Mouse (Mus musculus) c-Kit-positive CD71-positive TER-119-negative erythroid progenitor cells, embryonic 14.5 days (primary cell): ENCODE measurements around the gene Nrbp1.

ENCODE experiments used
- DNase-seq: peaks from one replicate; pipeline ENCODE4 v3.0.0-alpha.2; 2013; ENCODE audit warnings: low read depth

Gene Nrbp1

DNA sequence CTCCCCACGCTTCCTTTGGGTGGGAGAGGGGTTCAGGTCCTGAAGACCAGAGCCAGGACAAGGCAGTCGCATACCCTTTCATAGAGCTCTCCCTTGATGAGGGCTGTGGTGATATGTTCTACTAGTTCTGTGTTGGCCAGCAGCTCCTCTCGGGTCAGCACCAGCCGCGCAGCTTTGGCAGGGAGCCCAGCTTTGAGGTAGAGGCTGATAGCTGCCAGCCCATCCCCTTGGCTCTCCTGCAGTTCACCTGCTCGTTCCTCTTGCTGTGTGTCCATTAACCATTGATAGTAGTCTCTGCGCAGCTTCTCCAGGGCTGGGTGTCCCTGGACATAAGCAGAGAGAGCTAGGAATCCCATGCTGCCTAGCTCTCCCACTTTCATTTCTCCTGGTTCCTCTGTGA is 25.4 kb downstream of the Nrbp1 start:
- no peak for DNase-seq

DNA sequence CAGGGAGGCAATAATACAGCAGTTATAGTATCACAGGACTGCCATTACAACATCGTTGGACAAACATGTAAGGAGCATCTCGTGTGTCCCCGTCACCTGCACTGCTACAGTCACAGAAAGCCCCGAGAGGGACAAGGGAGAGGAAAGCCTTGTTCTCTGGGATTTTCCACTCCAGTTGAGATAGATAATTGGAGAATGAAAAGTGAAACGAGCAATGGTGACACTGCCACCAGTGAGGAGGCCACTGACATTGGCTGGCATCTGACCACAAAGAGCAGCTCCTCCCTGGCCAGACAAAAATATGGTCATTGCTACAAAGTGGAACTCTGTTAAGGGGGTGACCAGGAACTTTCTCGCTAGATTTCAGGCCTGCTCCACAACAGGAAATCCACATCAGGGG is 27.0 kb downstream of the Nrbp1 start:
- no peak for DNase-seq

- DNase-seq = no peak
Measured at GRCm38 (mm10) chr5:31273018-31273417, 32.4 kb downstream of the Nrbp1 start.

- no peak for DNase-seq
Measured at GRCm38 (mm10) chr5:31279245-31279988, 38.8 kb downstream of the Nrbp1 start.

DNA sequence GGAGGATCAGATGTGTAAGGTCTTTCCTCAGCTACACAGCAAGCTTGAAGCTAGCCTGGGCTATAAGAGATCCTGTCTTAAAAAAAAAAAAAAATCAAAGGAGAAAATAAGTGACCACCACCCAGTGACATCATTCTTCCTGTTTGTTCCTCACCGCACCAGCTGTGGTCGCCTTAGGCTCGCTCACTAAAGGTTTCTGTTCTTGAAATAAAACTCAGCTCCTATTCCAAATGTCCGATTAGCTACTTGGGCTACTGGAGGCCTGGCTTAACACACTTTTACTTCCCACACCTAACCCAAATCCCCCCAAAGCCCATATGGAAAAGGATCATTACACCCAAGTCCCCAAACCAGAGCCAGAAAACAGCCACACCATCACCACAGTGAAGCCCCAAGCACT is 47.6 kb downstream of the Nrbp1 start:
- DNase-seq = no peak

GRCm38 (mm10) chr5:31288655-31289054 is 48.0 kb downstream of the Nrbp1 start:
- no peak for DNase-seq

DNA sequence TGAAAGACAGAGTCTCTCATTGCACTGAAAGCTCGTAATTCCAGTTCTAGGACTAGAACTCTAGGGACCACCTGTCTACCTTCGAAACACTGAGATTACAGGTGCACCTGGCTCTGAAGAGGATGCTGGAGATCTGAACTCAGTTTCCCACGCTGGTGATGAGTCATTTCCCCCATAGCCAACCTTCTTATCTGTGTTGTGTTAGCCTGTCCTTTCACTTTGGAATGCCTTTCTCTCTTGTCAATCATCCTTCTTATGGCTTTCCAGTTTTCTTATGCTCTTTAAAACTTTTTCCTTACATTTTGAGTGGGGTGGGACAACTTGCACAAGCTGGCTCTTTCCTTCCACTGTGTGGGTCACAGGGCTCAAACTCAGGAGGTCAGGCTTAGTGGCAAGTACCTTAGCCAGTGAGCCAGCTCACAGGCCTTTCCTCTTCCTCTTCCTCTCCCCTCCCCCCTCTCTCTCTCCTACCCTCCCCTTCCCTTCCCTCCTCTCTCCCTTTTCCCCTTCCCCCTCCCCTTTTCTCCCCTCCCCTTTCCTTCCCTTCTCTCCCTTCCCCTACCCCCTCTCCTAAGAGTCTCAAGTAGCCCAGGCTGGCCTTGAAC is 49.1 kb downstream of the Nrbp1 start:
- no peak for DNase-seq

- peak; percentile 97 for DNase-seq
Measured at GRCm38 (mm10) chr5:31290521-31291360, 50.1 kb downstream of the Nrbp1 start, which contains the start of gene Ift172. Ift172 (minus strand) TSS chr5:31291116.

- no peak for DNase-seq
Measured at GRCm38 (mm10) chr5:31291361-31291688, 50.7 kb downstream of the Nrbp1 start.

GRCm38 (mm10) chr5:31294964-31295605 is 54.4 kb downstream of the Nrbp1 start:
- no peak for DNase-seq

GRCm38 (mm10) chr5:31295606-31296141 is 55.0 kb downstream of the Nrbp1 start, which contains the start of gene Fndc4:
Fndc4 (minus strand) TSS chr5:31296080.
- DNase-seq = no peak

DNA sequence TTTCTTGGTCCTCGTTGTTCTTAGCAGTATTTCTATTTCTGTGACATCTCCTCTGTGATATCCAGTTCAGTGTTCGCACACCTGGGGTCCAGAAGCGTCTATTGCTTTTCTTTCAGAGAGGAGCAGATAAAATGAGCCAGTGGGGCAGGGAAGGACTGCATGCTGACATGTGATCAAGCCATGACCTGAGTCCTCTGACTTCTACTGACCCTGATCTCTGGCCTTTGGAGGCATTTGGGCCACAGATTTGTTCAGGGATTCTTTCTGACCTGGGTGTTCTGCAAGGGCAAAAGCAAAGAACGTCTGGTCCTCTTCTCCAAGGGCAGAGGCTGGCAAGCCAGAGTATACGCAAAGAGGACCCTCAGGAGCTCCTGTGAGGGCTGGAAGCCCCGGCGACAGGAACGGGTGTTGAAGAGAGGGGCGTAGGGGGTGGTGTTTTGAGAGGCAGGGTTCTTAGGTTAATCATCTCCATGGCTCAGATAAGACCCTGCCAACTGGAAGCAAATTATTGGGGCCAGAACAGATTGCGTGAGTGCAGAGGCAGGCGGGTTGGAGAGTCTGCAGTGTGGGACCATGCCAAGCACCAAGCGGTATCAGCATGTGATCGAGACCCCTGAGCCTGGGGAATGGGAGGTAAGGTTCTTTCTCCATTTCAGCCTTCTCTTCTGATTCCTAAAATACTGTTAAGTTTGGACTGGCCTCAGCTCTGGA is 56.5 kb downstream of the Nrbp1 start, which contains the start of gene Gckr:
Gene Gckr, plus strand, starts transcription at position 397 of the 711 bp plus-strand sequence.
- DNase-seq = no peak

- DNase-seq = no peak
Measured at GRCm38 (mm10) chr5:31297981-31298380, 57.3 kb downstream of the Nrbp1 start.

- DNase-seq = no peak
Measured at GRCm38 (mm10) chr5:31298486-31298885, 57.8 kb downstream of the Nrbp1 start.
